Mouse (Mus musculus): ENCODE data around the gene Gm47283. TPM values are rescaled to one million over a fixed set of nuclear protein-coding genes. Genes with fewer than 3 reads are reported as not detected.
"Not testable (repeated sequence)": the region's sequence is repeated elsewhere in the genome, so short reads cannot be mapped to it uniquely, and the experiment has no call there.

The Gm47283 gene
- not detected in 2 replicates for polyA plus RNA-seq (2016; fragmentation: Nextera tagmentation; extraction: Ambion mirVana)

DNA sequence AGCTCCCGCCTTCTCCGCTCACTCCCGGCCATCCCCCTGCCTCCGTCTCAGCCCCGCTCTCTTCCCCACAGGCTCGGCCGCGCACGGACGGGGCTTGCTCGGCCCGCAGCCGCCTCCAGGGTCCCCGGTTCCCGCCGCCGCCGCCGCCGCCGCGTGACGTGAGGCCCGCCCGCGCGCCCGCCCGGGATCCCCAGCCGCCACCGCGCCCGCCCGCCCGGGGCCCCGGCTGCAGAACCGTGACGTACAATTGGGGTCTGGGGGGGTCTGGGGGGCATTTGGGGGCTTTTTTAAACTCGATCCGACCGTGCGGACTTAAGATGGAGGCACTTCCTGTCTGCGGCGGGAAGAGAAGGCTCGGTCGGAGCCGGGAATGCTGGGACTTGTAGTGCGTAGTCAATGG, at the start of gene Gm47283:
Gene Gm47283, plus strand, starts transcription at position 301 of the 400 bp plus-strand sequence.
- not testable (repeated sequence) for ATAC-seq (ENCODE audit: low FRiP score); H3K9me3 ChIP-seq; H3K36me3 ChIP-seq (replicated peaks); H3K4me1 ChIP-seq; H3K9ac ChIP-seq; H3K27me3 ChIP-seq; H3K27ac ChIP-seq; H3K4me2 ChIP-seq; H3K4me3 ChIP-seq (replicated peaks)
- WGBS = no CpG with 5 or more reads among the region's 48 CpGs

- ATAC-seq (ENCODE audit: low FRiP score); H3K27ac ChIP-seq; H3K4me1 ChIP-seq; H3K4me2 ChIP-seq; H3K4me3 ChIP-seq (replicated peaks); H3K27me3 ChIP-seq; H3K9ac ChIP-seq: not testable (repeated sequence)
- 85% methylated on average over 5 of the region's 5 CpGs for WGBS
- H3K36me3 ChIP-seq (replicated peaks) = peaks cover 19% of the 10 kb centered on the region
- H3K9me3 ChIP-seq = peaks cover 18% of the 10 kb centered on the region
Measured at GRCm38 (mm10) chrY:90735181-90735895, 49.2 kb upstream of the Gm47283 start.

GRCm38 (mm10) chrY:90736217-90737000, 48.1 kb upstream of the Gm47283 start:
- not testable (repeated sequence) for H3K4me3 ChIP-seq (replicated peaks); H3K4me1 ChIP-seq; H3K9ac ChIP-seq; ATAC-seq (ENCODE audit: low FRiP score); H3K4me2 ChIP-seq; H3K27me3 ChIP-seq; H3K27ac ChIP-seq
- H3K36me3 ChIP-seq (replicated peaks) = peaks cover 24% of the 10 kb centered on the region
- WGBS = 73% methylated on average over 6 of the region's 9 CpGs
- H3K9me3 ChIP-seq = peaks cover 24% of the 10 kb centered on the region

DNA sequence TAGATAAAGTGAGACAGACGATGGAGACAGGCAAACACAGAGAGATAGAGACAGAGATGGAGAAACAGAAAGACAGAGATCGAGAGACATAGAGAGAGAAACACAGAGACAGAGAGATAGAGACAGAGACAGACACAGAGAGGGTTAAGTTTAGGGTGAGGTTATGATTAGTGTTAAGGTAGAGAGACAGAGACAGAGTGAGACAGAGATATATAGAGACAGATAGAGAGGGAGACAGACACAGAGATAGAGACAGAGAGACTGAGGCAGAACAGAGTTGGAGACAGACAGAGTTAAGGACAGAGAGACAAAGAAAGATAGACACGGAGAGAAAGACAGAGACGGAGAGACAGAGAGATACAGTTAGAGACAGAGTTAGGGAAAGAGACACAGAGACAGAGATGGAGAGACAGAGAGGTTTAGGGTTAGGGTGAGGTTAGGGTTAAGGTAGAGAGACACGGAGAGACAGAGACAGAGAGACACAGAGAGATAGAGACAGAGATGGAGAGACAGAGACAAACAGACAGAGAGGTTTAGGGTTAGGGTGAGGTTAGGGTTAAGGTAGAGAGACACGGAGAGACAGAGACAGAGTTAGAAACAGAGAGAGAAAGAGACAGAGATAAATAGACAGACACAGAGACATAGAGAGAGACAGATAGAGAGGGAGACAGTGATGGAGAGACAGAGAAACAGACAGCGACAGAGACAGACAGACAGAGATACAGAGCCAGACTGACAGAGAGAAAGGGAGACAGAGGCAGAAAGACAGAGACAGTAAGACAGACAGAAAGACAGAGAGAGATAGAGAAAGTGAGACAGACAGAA, 46.7 kb upstream of the Gm47283 start:
- no peak for ATAC-seq (ENCODE audit: low FRiP score)
- peaks cover 39% of the 10 kb centered on the region for H3K9me3 ChIP-seq
- no peaks in the 10 kb centered on the region for H3K4me1 ChIP-seq
- no peak overlapping the region for H3K4me3 ChIP-seq (replicated peaks)
- H3K27ac ChIP-seq = no peak overlapping the region
- peaks cover 38% of the 10 kb centered on the region for H3K36me3 ChIP-seq (replicated peaks)
- no peaks in the 10 kb centered on the region for H3K27me3 ChIP-seq
- 78% methylated on average over 2 of the region's 7 CpGs for WGBS
- no peak overlapping the region for H3K4me2 ChIP-seq
- H3K9ac ChIP-seq = no peak overlapping the region

- WGBS = 79% methylated on average over 1 of the region's 1 CpGs
- Histone ChIP-seq H3K36me3 (replicated peaks) (peaks cover 39% of the 10 kb centered on the region), H3K4me3 (replicated peaks) (no peak overlapping the region), H3K9ac (no peak overlapping the region), H3K4me2 (no peak overlapping the region), H3K9me3 (peaks cover 40% of the 10 kb centered on the region), H3K27ac (no peak overlapping the region), H3K27me3 (no peaks in the 10 kb centered on the region), H3K4me1 (no peaks in the 10 kb centered on the region)
- no peak for ATAC-seq (ENCODE audit: low FRiP score)
Measured at GRCm38 (mm10) chrY:90738431-90738680, 46.2 kb upstream of the Gm47283 start.

- peaks cover 40% of the 10 kb centered on the region for H3K9me3 ChIP-seq
- 72% methylated on average over 28 of the region's 28 CpGs for WGBS
- H3K4me1 ChIP-seq = not testable (repeated sequence)
Measured at GRCm38 (mm10) chrY:90738841-90739530, 45.6 kb upstream of the Gm47283 start.

GRCm38 (mm10) chrY:90739531-90740012, 45.0 kb upstream of the Gm47283 start:
- not testable (repeated sequence) for H3K4me1 ChIP-seq; H3K4me2 ChIP-seq; H3K27ac ChIP-seq; H3K4me3 ChIP-seq (replicated peaks); H3K9ac ChIP-seq; H3K27me3 ChIP-seq
- Histone ChIP-seq H3K36me3 (replicated peaks) (peaks cover 44% of the 10 kb centered on the region), H3K9me3 (peaks cover 45% of the 10 kb centered on the region)
- peak; percentile 6; the same call in 1 of the 2 replicates for ATAC-seq (ENCODE audit: low FRiP score)
- WGBS = 52% methylated on average over 11 of the region's 11 CpGs

More at GRCm38 (mm10) chrY:90738841-90739530, 45.6 kb upstream of the Gm47283 start:
- H3K36me3 ChIP-seq (replicated peaks) = peaks cover 39% of the 10 kb centered on the region
- H3K27me3 ChIP-seq; H3K9ac ChIP-seq; H3K27ac ChIP-seq; H3K4me2 ChIP-seq; H3K4me3 ChIP-seq (replicated peaks): not testable (repeated sequence)
- peak; percentile 30 for ATAC-seq (ENCODE audit: low FRiP score)

DNA sequence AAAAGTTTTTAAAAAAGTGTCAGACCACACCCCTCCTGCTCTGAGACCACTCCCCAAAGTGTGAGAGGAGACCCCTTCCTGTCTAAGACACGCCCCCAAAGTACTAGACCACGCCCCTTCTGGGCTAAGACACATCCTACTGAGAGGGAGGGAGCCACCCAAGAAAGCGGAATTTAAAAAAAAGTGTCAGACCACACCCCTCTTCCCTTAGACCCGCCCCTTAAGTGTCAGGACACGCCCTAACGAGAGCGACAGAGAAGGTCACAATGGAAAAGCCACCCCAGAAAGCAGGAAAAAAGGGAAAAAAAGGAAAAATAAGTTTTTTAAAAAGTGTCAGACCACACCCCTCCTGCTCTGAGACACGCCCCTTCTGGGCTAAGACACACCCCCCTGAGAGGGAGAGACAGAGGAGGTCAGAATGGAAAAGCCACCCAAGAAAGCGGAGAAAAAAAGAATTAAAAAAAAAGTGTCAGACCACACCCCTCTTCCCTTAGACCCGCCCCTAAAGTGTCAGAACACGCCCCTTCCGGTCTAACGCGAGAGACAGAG, 44.5 kb upstream of the Gm47283 start:
- WGBS = 48% methylated on average over 14 of the region's 14 CpGs
- Histone ChIP-seq H3K4me1 (no peaks in the 10 kb centered on the region), H3K27me3 (no peaks in the 10 kb centered on the region), H3K4me2 (no peak overlapping the region), H3K9me3 (peaks cover 49% of the 10 kb centered on the region), H3K27ac (no peak overlapping the region), H3K36me3 (replicated peaks) (peaks cover 46% of the 10 kb centered on the region), H3K9ac (no peak overlapping the region), H3K4me3 (replicated peaks) (no peak overlapping the region)
- peak; percentile 10; the same call in 1 of the 2 replicates for ATAC-seq (ENCODE audit: low FRiP score)

DNA sequence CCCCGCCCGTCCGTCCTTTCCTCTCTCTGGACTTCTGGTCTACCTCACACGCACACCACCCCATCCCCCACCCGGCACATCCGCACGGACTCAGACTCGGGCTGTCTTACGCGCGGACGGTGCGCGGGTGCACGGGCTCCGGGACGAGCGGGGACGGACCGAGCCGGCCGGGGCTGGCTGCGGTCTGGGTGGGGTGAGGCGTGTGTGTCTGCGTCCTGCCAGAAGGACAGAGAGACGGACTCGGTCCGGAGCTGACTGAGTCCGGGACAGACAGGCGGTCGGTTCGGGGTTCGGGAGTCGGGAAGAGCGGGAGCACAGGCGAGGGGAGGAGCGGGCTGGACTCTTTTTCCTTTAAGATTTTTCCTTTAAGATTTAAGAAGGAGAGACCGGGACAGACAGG, 43.5 kb upstream of the Gm47283 start:
- Histone ChIP-seq H3K36me3 (replicated peaks) (peaks cover 52% of the 10 kb centered on the region), H3K27ac (peak overlapping the region; percentile 5; the same call in 1 of the 2 replicates), H3K9me3 (peaks cover 54% of the 10 kb centered on the region)
- ATAC-seq (ENCODE audit: low FRiP score) = peak; percentile 49
- 74% methylated on average over 38 of the region's 38 CpGs for WGBS
- H3K4me2 ChIP-seq; H3K4me1 ChIP-seq; H3K27me3 ChIP-seq; H3K9ac ChIP-seq; H3K4me3 ChIP-seq (replicated peaks): not testable (repeated sequence)

DNA sequence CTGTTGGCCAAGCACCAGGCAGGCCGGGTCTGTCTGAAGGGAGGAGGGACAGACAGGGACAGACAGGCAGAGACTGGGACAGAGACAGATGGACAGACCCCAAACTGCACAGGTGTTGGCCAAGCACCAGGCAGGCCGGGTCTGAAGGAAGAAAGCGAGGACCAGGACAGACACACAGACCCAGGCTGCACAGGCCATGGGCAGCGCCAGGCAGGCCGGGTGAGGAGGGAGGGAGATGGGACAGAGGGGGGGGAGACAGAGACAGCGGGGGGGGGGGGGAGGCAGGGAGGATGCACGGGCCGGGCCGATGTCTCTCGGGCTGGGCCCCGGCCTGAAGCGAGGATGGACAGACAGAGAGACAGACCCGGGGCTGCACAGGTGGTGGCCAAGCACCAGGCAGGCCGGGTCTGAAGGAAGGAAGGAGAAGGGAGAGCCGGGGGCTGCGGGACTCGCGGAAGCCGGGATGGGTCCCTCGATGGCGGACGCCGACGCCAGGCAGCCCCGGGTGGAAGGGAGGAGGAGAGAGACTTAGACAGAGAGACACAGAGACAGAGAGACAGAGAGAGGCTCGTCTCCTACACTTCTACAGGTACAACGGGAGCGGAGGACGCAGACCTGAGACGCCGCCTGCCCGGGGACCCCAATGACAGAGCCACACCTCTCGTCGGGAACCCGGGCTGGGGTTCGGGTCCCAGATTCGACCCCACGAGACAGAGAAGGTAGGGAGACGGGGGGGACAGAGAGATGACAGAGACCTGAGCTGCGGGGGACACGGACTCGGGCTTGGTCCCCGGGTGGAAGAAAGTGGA, 42.9 kb upstream of the Gm47283 start:
- H3K36me3 ChIP-seq (replicated peaks) = peaks cover 52% of the 10 kb centered on the region
- H3K4me1 ChIP-seq; H3K4me3 ChIP-seq (replicated peaks); H3K9ac ChIP-seq; H3K4me2 ChIP-seq; H3K27me3 ChIP-seq: not testable (repeated sequence)
- peaks cover 54% of the 10 kb centered on the region for H3K9me3 ChIP-seq
- whole genome bisulfite sequencing = 81% methylated on average over 43 of the region's 43 CpGs
- ATAC-seq (ENCODE audit: low FRiP score) = peak; percentile 45
- H3K27ac ChIP-seq = peak overlapping the region; percentile 14; the same call in 1 of the 2 replicates
